ENCODE assay signal across 11 mouse cellular contexts in the genomic region with DNA sequence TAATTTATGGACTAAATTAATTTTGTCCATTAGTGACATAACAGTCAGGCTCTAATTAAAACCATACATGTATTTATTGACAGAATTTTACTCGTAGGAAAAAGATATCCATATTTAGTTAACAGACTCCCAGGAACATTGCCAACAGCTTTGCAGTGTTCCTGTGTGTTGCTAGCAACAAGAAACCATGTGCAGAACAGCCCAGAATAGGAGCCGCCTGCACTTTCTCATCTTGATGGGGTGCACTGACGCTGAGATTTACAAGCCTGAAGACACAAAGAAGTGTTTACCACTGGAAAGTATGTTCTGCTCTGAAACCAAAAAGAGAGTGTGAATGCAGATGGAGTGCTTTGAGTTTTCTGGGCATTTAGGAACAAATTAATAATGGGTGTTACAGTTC.
DNase-seq lines count a peak whose midpoint lies in the region; ATAC-seq and TF ChIP-seq lines count a peak whose summit lies in the region.
"Had no signal": no experiment of that assay in that cellular context is flagged by ENCODE, and none has a peak within 500 bp of the region (broad histone marks: within the 10 kb centered on the region; RNA-seq: fewer than 3 reads in every experiment).

No protein-coding gene starts in this region.

- H3K9ac ChIP-seq in intestine, embryonic 16.5 days (ENCODE audit: low read depth, low read length), result no peak overlapping the region
- H3K9ac ChIP-seq: hindbrain, embryonic 14.5 days had no signal

- no peak overlapping the region for H3K27ac ChIP-seq in kidney, adult 2 months (ENCODE audit: insufficient read depth, low read depth, low read length)
- H3K27ac ChIP-seq in intestine, embryonic 16.5 days (ENCODE audit: low read length), result no peak overlapping the region
- H3K27ac ChIP-seq: hindbrain, embryonic 14.5 days had no signal

- H3K4me2 ChIP-seq in intestine, embryonic 16.5 days (ENCODE audit: low read depth, low read length), result no peak overlapping the region
- H3K4me2 ChIP-seq: hindbrain, embryonic 14.5 days had no signal

- no peaks in the 10 kb centered on the region for H3K27me3 ChIP-seq in kidney, adult 2 months (replicated peaks; ENCODE audit: control insufficient read depth, insufficient read depth, low read length)
- H3K27me3 ChIP-seq in intestine, embryonic 16.5 days (replicated peaks; ENCODE audit: control insufficient read depth, insufficient read depth, low read length), result no peaks in the 10 kb centered on the region

- TF ChIP-seq CTCF in kidney, adult 2 months (conservative IDR thresholded peaks at IDR 0.05; ENCODE audit: insufficient read depth, insufficient read length, low read depth, low read length), result no peak

- no peaks in the 10 kb centered on the region for H3K4me1 ChIP-seq in kidney, adult 2 months (ENCODE audit: control insufficient read depth, insufficient read depth, low read length)
- H3K4me1 ChIP-seq in intestine, embryonic 16.5 days (ENCODE audit: control insufficient read depth, insufficient read depth, low read length), result no peaks in the 10 kb centered on the region

- no peaks in the 10 kb centered on the region for H3K36me3 ChIP-seq in kidney, adult 2 months (ENCODE audit: control insufficient read depth, insufficient read depth, low read length)
- no peaks in the 10 kb centered on the region for H3K36me3 ChIP-seq in intestine, embryonic 16.5 days (ENCODE audit: control insufficient read depth, insufficient read depth, low read length)

- no peak for TF ChIP-seq POLR2A in kidney, adult 2 months (IDR thresholded peaks at IDR 0.05; ENCODE audit: low read depth, low read length)

- peak; percentile 77 for ATAC-seq in intestine, embryonic 16.5 days

- peak; percentile 3 for DNase-seq in kidney, adult 2 months
- no peak for DNase-seq in kidney, adult 9 months
- peak; percentile 13 for DNase-seq in forelimb bud, embryonic 11.5 days (ENCODE audit: low read depth, low spot score)
- peak; percentile 4 for DNase-seq in lung, postnatal 14 days
- DNase-seq in adrenal gland, postnatal 10 days, result no peak
- DNase-seq in gastrocnemius, postnatal 14 days, result no peak
- no peak for DNase-seq in thymus, postnatal 36 days
- DNase-seq: cerebellum, adult 11-12 months; retina, postnatal 1 day had no signal

- H3K9me3 ChIP-seq in intestine, embryonic 16.5 days (ENCODE audit: control insufficient read depth, low read length), result no peaks in the 10 kb centered on the region

- 56% methylated on average over 3 of the region's 3 CpGs for WGBS in kidney, adult 2 months
- 45% methylated on average over 3 of the region's 3 CpGs for WGBS in intestine, embryonic 16.5 days

- intact Hi-C loops in gastrocnemius, postnatal 14 days (cut with DNase I; ENCODE audit: low total_unique reads), result no loop called here

- H3K4me3 ChIP-seq in kidney, adult 2 months (ENCODE audit: insufficient read depth, low read depth, low read length), result no peak overlapping the region
- no peak overlapping the region for H3K4me3 ChIP-seq in intestine, embryonic 16.5 days (ENCODE audit: low read length)

Comparison
In these comparisons a context has a peak if more than half of its experiments do, and no peak if none do; other contexts are left out.
1. DNase-seq: peak in kidney, adult 2 months (single experiment), forelimb bud, embryonic 11.5 days (single experiment) and lung, postnatal 14 days (single experiment); none in kidney, adult 9 months (single experiment), adrenal gland, postnatal 10 days (single experiment), gastrocnemius, postnatal 14 days (single experiment) and thymus, postnatal 36 days (0 of 2).